Mouse (Mus musculus) embryonic fibroblast, embryonic 13.5 days (primary cell): Measurements from ENCODE around the gene Fancd2.

Source experiments
- CTCF ChIP-seq: IDR thresholded peaks from 2 replicates; pipeline ENCODE4 v1.5.1; 2011; ENCODE audit warnings: mild to moderate bottlenecking, control low read depth, low read length, moderate library complexity, borderline replicate concordance; ENCODE audit not compliant: insufficient read depth
- POLR2A ChIP-seq: IDR thresholded peaks from 2 replicates; pipeline ENCODE4 v1.6.1; 2011; ENCODE audit warnings: low read depth, mild to moderate bottlenecking, control low read depth, low read length, moderate library complexity

- TF ChIP-seq CTCF, result no peak
- TF ChIP-seq POLR2A, result peak; percentile 81
These were observed 92.7 kb downstream of the Fancd2 start, which contains the start of gene Vhl for GRCm38 (mm10) chr6:113623941-113624751.
